In the genomic region with DNA sequence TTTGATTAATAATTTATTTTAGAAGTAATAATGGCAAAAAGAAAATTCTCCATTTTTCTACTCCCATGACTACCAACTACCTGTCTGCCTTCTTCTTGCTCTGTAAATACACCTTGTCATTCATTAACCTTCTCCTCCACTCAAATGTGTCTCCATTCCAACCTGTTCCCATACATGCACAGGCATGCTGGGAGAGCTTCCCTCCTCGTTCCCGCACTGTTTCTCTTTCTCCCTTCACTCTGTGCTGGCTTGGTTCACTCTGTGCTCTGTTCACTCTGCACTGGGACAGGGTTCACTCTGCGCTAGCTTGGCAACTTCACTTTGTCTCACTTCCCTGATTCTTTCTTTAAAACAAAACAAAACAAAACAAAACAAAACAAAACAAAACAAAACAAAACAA, we compare ENCODE assay signal across 24 mouse cellular contexts. TPM values are rescaled to one million over a fixed set of nuclear protein-coding genes. Genes with fewer than 3 reads are reported as not detected.
A peak's percentile ranks its signal among the peaks of the same experiment; 100 is the strongest.
DNase-seq lines count a peak whose midpoint lies in the region; ATAC-seq and TF ChIP-seq lines count a peak whose summit lies in the region.
"Had no signal": no experiment of that assay in that cellular context is flagged by ENCODE, and none has a peak within 500 bp of the region (broad histone marks: within the 10 kb centered on the region; RNA-seq: fewer than 3 reads in every experiment).

No protein-coding gene starts in this region.

- H3K27ac ChIP-seq in liver, postnatal 0 days (ENCODE audit: low read depth), result no peak overlapping the region
- no peak overlapping the region for H3K27ac ChIP-seq in liver, embryonic 12.5 days
- no peak overlapping the region; the same call in 1 of the 2 replicates for H3K27ac ChIP-seq in ES-E14 (ENCODE audit: insufficient read depth, low read depth, low read length, poor library complexity, severe bottlenecking)
- H3K27ac ChIP-seq in bone marrow macrophage, adult 2 months (ENCODE audit: insufficient read depth, low read depth, low read length), result peak overlapping the region; percentile 81
- H3K27ac ChIP-seq in hindbrain, embryonic 12.5 days, result no peak overlapping the region
- H3K27ac ChIP-seq: heart, embryonic 13.5 days; hindbrain, embryonic 10.5 days; lung, embryonic 15.5 days had no signal

- no peak for TF ChIP-seq POLR2A in bone marrow macrophage, adult 2 months (IDR thresholded peaks at IDR 0.05; ENCODE audit: borderline replicate concordance, low read depth, low read length)

- TF ChIP-seq EP300 in liver, postnatal 0 days (IDR thresholded peaks at IDR 0.05; ENCODE audit: low read depth), result no peak

- no peaks in the 10 kb centered on the region for H3K27me3 ChIP-seq in liver, postnatal 0 days (ENCODE audit: insufficient read depth, low read length)
- no peaks in the 10 kb centered on the region for H3K27me3 ChIP-seq in liver, embryonic 12.5 days (replicated peaks)
- H3K27me3 ChIP-seq in splenic B cell, adult 2 months (ENCODE audit: control insufficient read depth, insufficient read depth, low read length, poor library complexity, severe bottlenecking), result no peaks in the 10 kb centered on the region
- H3K27me3 ChIP-seq in hindbrain, embryonic 12.5 days, result no peaks in the 10 kb centered on the region
- H3K27me3 ChIP-seq: heart, embryonic 13.5 days; lung, embryonic 15.5 days had no signal

- ATAC-seq in liver, postnatal 0 days, result no peak
- ATAC-seq in liver, embryonic 12.5 days, result no peak
- no peak for ATAC-seq in hindbrain, embryonic 12.5 days (ENCODE audit: low FRiP score)
- ATAC-seq: midbrain, embryonic 16.5 days had no signal

- H3K9me3 ChIP-seq in liver, postnatal 0 days (ENCODE audit: low read length), result no peaks in the 10 kb centered on the region
- no peaks in the 10 kb centered on the region for H3K9me3 ChIP-seq in liver, embryonic 12.5 days (replicated peaks)
- no peaks in the 10 kb centered on the region for H3K9me3 ChIP-seq in ES-E14 (ENCODE audit: control insufficient read depth, insufficient read depth, low read depth, low read length)
- H3K9me3 ChIP-seq in hindbrain, embryonic 12.5 days (replicated peaks), result no peaks in the 10 kb centered on the region
- H3K9me3 ChIP-seq: heart, embryonic 13.5 days; hindbrain, embryonic 10.5 days; lung, embryonic 15.5 days had no signal

- no peak for DNase-seq in liver, postnatal 0 days
- DNase-seq in ES-E14 (ENCODE audit: low read depth, low spot score), result peak; percentile 0
- DNase-seq in splenic B cell, adult 2 months (ENCODE audit: low read depth, low spot score), result peak; percentile 42
- no peak for DNase-seq in gastrocnemius, postnatal 4 days (ENCODE audit: low spot score in 2 of 2)
- DNase-seq: cerebellum, adult 18-20 months; gastrocnemius, postnatal 25 days; layer of hippocampus, adult 9-11 months; right cerebral cortex, postnatal 14 days; thymus, postnatal 25 days had no signal

- peaks cover 2% of the 10 kb centered on the region; the same call in 1 of the 2 replicates for H3K4me1 ChIP-seq in liver, postnatal 0 days (ENCODE audit: insufficient read depth)
- no peaks in the 10 kb centered on the region for H3K4me1 ChIP-seq in liver, embryonic 12.5 days
- H3K4me1 ChIP-seq in ES-E14 (ENCODE audit: control insufficient read depth in 2 of 2, insufficient read depth in 2 of 2, low read length in 2 of 2, poor library complexity in 1 of 2), result peaks cover 3 to 10% of the 10 kb centered on the region in 2 experiments; a peak in 2 of 4 replicates
- peaks cover 27% of the 10 kb centered on the region for H3K4me1 ChIP-seq in bone marrow macrophage, adult 2 months (ENCODE audit: control insufficient read depth, insufficient read depth, low read length)
- no peaks in the 10 kb centered on the region for H3K4me1 ChIP-seq in hindbrain, embryonic 12.5 days

- no peak overlapping the region for H3K4me3 ChIP-seq in liver, postnatal 0 days (ENCODE audit: low read depth, low read length)
- H3K4me3 ChIP-seq in liver, embryonic 12.5 days, result no peak overlapping the region
- H3K4me3 ChIP-seq in ES-E14 (ENCODE audit: insufficient read depth in 1 of 2, low read depth in 1 of 2, low read length in 2 of 2, poor library complexity in 1 of 2, severe bottlenecking in 1 of 2), result no peak overlapping the region
- H3K4me3 ChIP-seq in bone marrow macrophage, adult 2 months (ENCODE audit: insufficient read depth, low read length), result peak overlapping the region; percentile 45
- H3K4me3 ChIP-seq in hindbrain, embryonic 12.5 days, result no peak overlapping the region
- H3K4me3 ChIP-seq: heart, embryonic 13.5 days; hindbrain, embryonic 10.5 days; lung, embryonic 15.5 days had no signal

- peak overlapping the region; percentile 0 for H3K4me2 ChIP-seq in liver, postnatal 0 days (ENCODE audit: low read depth, low read length)
- H3K4me2 ChIP-seq in liver, embryonic 12.5 days, result no peak overlapping the region
- no peak overlapping the region for H3K4me2 ChIP-seq in hindbrain, embryonic 12.5 days (replicated peaks)
- H3K4me2 ChIP-seq: heart, embryonic 13.5 days; lung, embryonic 15.5 days had no signal

- WGBS in liver, postnatal 0 days (ENCODE audit: insufficient replicate concordance), result 47% methylated on average over 3 of the region's 3 CpGs
- WGBS in liver, embryonic 12.5 days (ENCODE audit: insufficient replicate concordance), result 55% methylated on average over 3 of the region's 3 CpGs
- 71% methylated on average over 3 of the region's 3 CpGs for WGBS in hindbrain, embryonic 12.5 days

- no peak overlapping the region for H3K9ac ChIP-seq in liver, postnatal 0 days (replicated peaks)
- H3K9ac ChIP-seq in liver, embryonic 12.5 days, result no peak overlapping the region
- H3K9ac ChIP-seq in ES-E14 (ENCODE audit: insufficient read depth, low read depth, low read length, poor library complexity, severe bottlenecking), result no peak overlapping the region
- no peak overlapping the region for H3K9ac ChIP-seq in hindbrain, embryonic 12.5 days
- H3K9ac ChIP-seq: heart, embryonic 13.5 days; lung, embryonic 15.5 days had no signal

- no peaks in the 10 kb centered on the region for H3K36me3 ChIP-seq in liver, postnatal 0 days (replicated peaks; ENCODE audit: insufficient read depth, low read length)
- H3K36me3 ChIP-seq in liver, embryonic 12.5 days, result no peaks in the 10 kb centered on the region
- H3K36me3 ChIP-seq in ES-E14 (ENCODE audit: control insufficient read depth, insufficient read depth, low read length, poor library complexity, severe bottlenecking), result no peaks in the 10 kb centered on the region
- H3K36me3 ChIP-seq in splenic B cell, adult 2 months (ENCODE audit: control insufficient read depth, insufficient read depth, low read length, poor library complexity, severe bottlenecking), result peaks cover 1% of the 10 kb centered on the region; the same call in 1 of the 2 replicates
- H3K36me3 ChIP-seq in hindbrain, embryonic 12.5 days, result no peaks in the 10 kb centered on the region
- H3K36me3 ChIP-seq: heart, embryonic 13.5 days; hindbrain, embryonic 10.5 days; lung, embryonic 15.5 days had no signal

- in situ Hi-C loops in ES-E14 (cut with MboI; ENCODE audit: low sequenced_read_pairs in 2 of 2, unreplicated experiment in 2 of 2), result no loop called here

- no peak for TF ChIP-seq CTCF in liver, postnatal 0 days (IDR thresholded peaks at IDR 0.05; ENCODE audit: low read depth)
- no peak for TF ChIP-seq CTCF in bone marrow macrophage, adult 2 months (IDR thresholded peaks at IDR 0.05; ENCODE audit: low read depth, low read length)

TF ChIP-seq in ES-E14, 5 proteins besides CTCF, POLR2A, EP300 and RAD21:
- TF ChIP-seq MAFK (IDR thresholded peaks at IDR 0.05; ENCODE audit: insufficient read depth, low read depth, low read length) (no peak), ZNF384 (IDR thresholded peaks at IDR 0.05; ENCODE audit: low read depth, low read length) (no peak), CHD2 (IDR thresholded peaks at IDR 0.05; ENCODE audit: low read depth, low read length) (no peak), HCFC1 (IDR thresholded peaks at IDR 0.05; ENCODE audit: borderline replicate concordance, insufficient read depth, low read length) (no peak)

RNA-seq across cellular contexts. Expression of a gene that starts 1.0 kb away (rescaled TPM):
- polyA plus RNA-seq in liver, postnatal 0 days (2015; fragmentation: Nextera tagmentation; extraction: Ambion mirVana), result 0.95 and 1.7 TPM in 2 replicates
- 0.75 and 0.79 TPM in 2 replicates for polyA plus RNA-seq in liver, embryonic 12.5 days (2016; fragmentation: Nextera tagmentation; extraction: Ambion mirVana)
- total RNA-seq in ES-E14 (2012; rRNA removed), result 0.27 and 0.32 TPM in 2 replicates
- 31.0 and 38.0 TPM in 2 replicates for polyA plus RNA-seq in bone marrow macrophage, adult 2 months (2012; ENCODE audit: insufficient read depth, insufficient read length, missing spikeins)
- total RNA-seq in gastrocnemius, postnatal 4 days (2021), result under 1 TPM in 1 of 2 experiments, not detected in 1; 0.21 TPM
- 0.15 TPM in 1 of 2 replicates, not detected in the other for polyA plus RNA-seq in hindbrain, embryonic 12.5 days (2016; fragmentation: Nextera tagmentation; extraction: Ambion mirVana)
- total RNA-seq: gastrocnemius, postnatal 25 days had no signal
- polyA plus RNA-seq: embryonic facial prominence, embryonic 11.5 days; lung, embryonic 15.5 days; neural tube, embryonic 11.5 days had no signal

RNA-seq across cellular contexts. Expression of a gene that starts 19.5 kb away (rescaled TPM):
- 64.4 and 70.9 TPM in 2 replicates for polyA plus RNA-seq in liver, postnatal 0 days (2015; fragmentation: Nextera tagmentation; extraction: Ambion mirVana)
- polyA plus RNA-seq in liver, embryonic 12.5 days (2016; fragmentation: Nextera tagmentation; extraction: Ambion mirVana), result 9.3 and 9.6 TPM in 2 replicates
- not detected in 2 replicates for total RNA-seq in ES-E14 (2012; rRNA removed)
- 111 and 124 TPM in 2 replicates for polyA plus RNA-seq in bone marrow macrophage, adult 2 months (2012; ENCODE audit: insufficient read depth, insufficient read length, missing spikeins)
- total RNA-seq in gastrocnemius, postnatal 4 days (2021), result 1 to 10 TPM in 1 of 2 experiments, not detected in 1; 1.4 TPM
- 0.26 TPM in 1 of 2 replicates, not detected in the other for polyA plus RNA-seq in hindbrain, embryonic 12.5 days (2016; fragmentation: Nextera tagmentation; extraction: Ambion mirVana)
- total RNA-seq: left cerebral cortex, postnatal 10 days had no signal
- polyA plus RNA-seq: embryonic facial prominence, embryonic 11.5 days; heart, embryonic 13.5 days; kidney, embryonic 14.5 days; neural tube, embryonic 11.5 days had no signal

RNA-seq across cellular contexts. Expression of a gene that starts 58.3 kb away (rescaled TPM):
- polyA plus RNA-seq in liver, postnatal 0 days (2015; fragmentation: Nextera tagmentation; extraction: Ambion mirVana), result not detected in 2 replicates
- not detected in 2 replicates for polyA plus RNA-seq in liver, embryonic 12.5 days (2016; fragmentation: Nextera tagmentation; extraction: Ambion mirVana)
- 0.11 and 0.45 TPM in 2 replicates for total RNA-seq in ES-E14 (2012; rRNA removed)
- polyA plus RNA-seq in bone marrow macrophage, adult 2 months (2012; ENCODE audit: insufficient read depth, insufficient read length, missing spikeins), result 0.81 and 1.5 TPM in 2 replicates
- not detected for total RNA-seq in gastrocnemius, postnatal 4 days (2021)
- not detected in 2 replicates for polyA plus RNA-seq in hindbrain, embryonic 12.5 days (2016; fragmentation: Nextera tagmentation; extraction: Ambion mirVana)
- total RNA-seq: gastrocnemius, postnatal 25 days had no signal
- polyA plus RNA-seq: activated CD4-positive, CD25-positive, alpha-beta regulatory T cell, adult 4 months; brain, embryonic 14.5 days; CD4-positive, CD25-positive, alpha-beta regulatory T cell, adult 4 months; embryonic facial prominence, embryonic 11.5 days; heart, embryonic 13.5 days; hindbrain, embryonic 10.5 days; kidney, embryonic 14.5 days; limb, embryonic 14.5 days; lung, embryonic 15.5 days; midbrain, embryonic 16.5 days; neural tube, embryonic 11.5 days had no signal

Comparison
In these comparisons a context has a peak if more than half of its experiments do, and no peak if none do; other contexts are left out.
1. DNase-seq: peak in ES-E14 (single experiment) and splenic B cell, adult 2 months (single experiment); none in liver, postnatal 0 days (single experiment) and gastrocnemius, postnatal 4 days (0 of 2).
2. RNA of a gene that starts 1.0 kb away (polyA plus RNA-seq): 31.0 to 38.0 TPM in bone marrow macrophage, adult 2 months; 0.95 to 1.7 TPM in liver, postnatal 0 days, 0.75 to 0.79 TPM in liver, embryonic 12.5 days and 0.15 TPM in hindbrain, embryonic 12.5 days; every median in the first group is over 10 times any median in the second.